Mouse (Mus musculus): ENCODE data around the gene Pqbp1. TPM values are rescaled to one million over a fixed set of nuclear protein-coding genes. Genes with fewer than 3 reads are reported as not detected.

The Pqbp1 gene
- polyA plus RNA-seq, 1 experiment from 2014 or later: 136 TPM

GRCm38 (mm10) chrX:7863181-7863580, 35.9 kb downstream of the Pqbp1 start:
- Histone ChIP-seq H3K4me3 (ENCODE audit: inconsistent target) (no peak overlapping the region), H3K79me2 (ENCODE audit: inconsistent target) (peaks cover 82% of the 10 kb centered on the region), H3K36me3 (ENCODE audit: inconsistent target) (no peaks in the 10 kb centered on the region), H3K27ac (no peak overlapping the region)
- WGBS (ENCODE audit: missing documents): 100% methylated on average over 1 of the region's 1 CpGs

GRCm38 (mm10) chrX:7859191-7859753, 39.8 kb downstream of the Pqbp1 start:
- Histone ChIP-seq H3K27ac (no peak overlapping the region), H3K4me3 (ENCODE audit: inconsistent target) (no peak overlapping the region), H3K36me3 (ENCODE audit: inconsistent target) (0 out of 2 replicates have a peak, but pooled peaks cover 5% of the 10 kb centered on the region), H3K79me2 (ENCODE audit: inconsistent target) (peaks cover 95% of the 10 kb centered on the region)
- WGBS (ENCODE audit: missing documents): 79% methylated on average over 2 of the region's 3 CpGs

- peaks cover 92% of the 10 kb centered on the region for H3K79me2 ChIP-seq (ENCODE audit: inconsistent target)
- 0% methylated on average over 1 of the region's 2 CpGs for WGBS (ENCODE audit: missing documents)
- H3K27ac ChIP-seq: no peak overlapping the region
- 0 out of 2 replicates have a peak, but pooled peaks cover 5% of the 10 kb centered on the region for H3K36me3 ChIP-seq (ENCODE audit: inconsistent target)
- H3K4me3 ChIP-seq (ENCODE audit: inconsistent target): no peak overlapping the region
These were observed 44.5 kb downstream of the Pqbp1 start for GRCm38 (mm10) chrX:7854578-7854977.

- H3K36me3 ChIP-seq (ENCODE audit: inconsistent target): no peaks in the 10 kb centered on the region
These were observed 51.2 kb downstream of the Pqbp1 start for GRCm38 (mm10) chrX:7847845-7848244.

More at GRCm38 (mm10) chrX:7847845-7848244, 51.2 kb downstream of the Pqbp1 start:
- Histone ChIP-seq H3K79me2 (ENCODE audit: inconsistent target) (peaks cover 99% of the 10 kb centered on the region), H3K4me3 (ENCODE audit: inconsistent target) (no peak overlapping the region), H3K27ac (no peak overlapping the region)
- WGBS (ENCODE audit: missing documents): 80% methylated on average over 1 of the region's 2 CpGs

Other genes with a start within 250 kb of the Pqbp1 start
- gene Prickle3, start 242.0 kb downstream of the Pqbp1 start, polyA plus RNA-seq (2018): 3.0 to 3.4 TPM (median 3.2 TPM) in 3 replicates
- 83.8 to 185 TPM (median 133 TPM) in 3 replicates for gene Plp2, start 227.9 kb downstream of the Pqbp1 start, polyA plus RNA-seq (2018)
- 0.14 TPM in 1 of 3 replicates, not detected in the others for gene Magix, start 218.0 kb downstream of the Pqbp1 start, polyA plus RNA-seq (2018)
- gene Gpkow, start 202.1 kb downstream of the Pqbp1 start, polyA plus RNA-seq (2018): 27.4 to 38.3 TPM (median 28.0 TPM) in 3 replicates
- gene Wdr45, start 184.9 kb downstream of the Pqbp1 start, polyA plus RNA-seq (2018): 9.5 to 25.3 TPM (median 21.1 TPM) in 3 replicates
- not detected in 3 replicates for gene Gm45208, start 177.0 kb downstream of the Pqbp1 start, polyA plus RNA-seq (2018)
- gene Praf2, start 170.8 kb downstream of the Pqbp1 start, polyA plus RNA-seq (2018): 7.2 to 12.3 TPM (median 7.3 TPM) in 3 replicates
- 0.39 to 1.6 TPM (median 1.6 TPM) in 3 replicates for gene Ccdc120, start 148.4 kb downstream of the Pqbp1 start, polyA plus RNA-seq (2018)
- 100 to 140 TPM (median 106 TPM) in 3 replicates for gene Tfe3, start 136.7 kb downstream of the Pqbp1 start, polyA plus RNA-seq (2018)
- 44.1 to 48.5 TPM (median 47.1 TPM) in 3 replicates for gene Gripap1, start 109.5 kb downstream of the Pqbp1 start, polyA plus RNA-seq (2018)
- gene Kcnd1, start 77.0 kb downstream of the Pqbp1 start, polyA plus RNA-seq (2018): 0.03 to 0.06 TPM (median 0.04 TPM) in 3 replicates
- gene Otud5, start 57.9 kb downstream of the Pqbp1 start, polyA plus RNA-seq (2018): 38.8 to 69.0 TPM (median 61.3 TPM) in 3 replicates
- 1.5 to 2.0 TPM (median 1.6 TPM) in 3 replicates for gene Pim2, start 21.0 kb downstream of the Pqbp1 start, polyA plus RNA-seq (2018)
- gene Slc35a2, start 15.2 kb downstream of the Pqbp1 start, polyA plus RNA-seq (2018): 10.3 to 26.7 TPM (median 19.8 TPM) in 3 replicates
- 7.5 to 12.2 TPM (median 10.3 TPM) in 3 replicates for gene Timm17b, start 88 bp upstream of the Pqbp1 start, polyA plus RNA-seq (2018)
- gene Gm10491, start 8.6 kb upstream of the Pqbp1 start, polyA plus RNA-seq (2018): not detected in 3 replicates
- not detected in 3 replicates for gene Gm10490, start 10.3 kb upstream of the Pqbp1 start, polyA plus RNA-seq (2018)
- gene Pcsk1n, start 20.6 kb upstream of the Pqbp1 start, polyA plus RNA-seq (2018): not detected in 3 replicates
- gene Eras, start 29.3 kb upstream of the Pqbp1 start, polyA plus RNA-seq (2018): not detected in 3 replicates
- 6.9 to 9.1 TPM (median 7.1 TPM) in 3 replicates for gene Hdac6, start 48.6 kb upstream of the Pqbp1 start, polyA plus RNA-seq (2018)
- 0.14 TPM in 1 of 3 replicates, not detected in the others for gene Gata1, start 78.8 kb upstream of the Pqbp1 start, polyA plus RNA-seq (2018)
- gene Glod5, start 119.2 kb upstream of the Pqbp1 start, polyA plus RNA-seq (2018): not detected in 3 replicates
- gene Suv39h1, start 175.5 kb upstream of the Pqbp1 start, polyA plus RNA-seq (2018): 9.2 to 19.9 TPM (median 11.6 TPM) in 3 replicates
- 81.5 to 139 TPM (median 109 TPM) in 3 replicates for gene Was, start 191.2 kb upstream of the Pqbp1 start, polyA plus RNA-seq (2018)
- 19.0 to 31.3 TPM (median 22.7 TPM) in 3 replicates for gene Wdr13, start 233.6 kb upstream of the Pqbp1 start, polyA plus RNA-seq (2018)
- gene Rbm3, start 246.6 kb upstream of the Pqbp1 start, polyA plus RNA-seq (2018): 335 to 573 TPM (median 513 TPM) in 3 replicates